Mouse (Mus musculus) gastrocnemius, adult 2 months (tissue): ENCODE data around the gene Polr2f. TPM values are rescaled to one million over a fixed set of nuclear protein-coding genes. Genes with fewer than 3 reads are reported as not detected.
A peak's percentile ranks its signal among the peaks of the same experiment; 100 is the strongest.

Source experiments
- DNase-seq: peaks from one replicate; pipeline ENCODE4 v3.0.0; 2022
- H3K27ac ChIP-seq: fragments of 200-600 bp; 2 replicates; pipeline ENCODE4 v1.8.1; 2022; ENCODE audit warnings: mild to moderate bottlenecking
- H3K4me3 ChIP-seq: fragments of 200-600 bp; 2 replicates; pipeline ENCODE4 v1.8.1; 2022; ENCODE audit warnings: mild to moderate bottlenecking, moderate library complexity
- CTCF ChIP-seq: fragments of 200-600 bp; IDR thresholded peaks from 2 replicates; pipeline ENCODE4 v1.8.1; 2022; ENCODE audit warnings: antibody characterized with exemption, mild to moderate bottlenecking, moderate library complexity
- intact Hi-C: fragments of 180-260 bp; cut with DNase I; formaldehyde crosslinking; loops from one replicate; pipeline ENCODE4 v1.15.1; 2025
- total RNA-seq, 2 experiments: library from RNA; stranded (reverse); gene quantifications; 2 replicates each; pipeline ENCODE4 v1.2.3; 2021

The Polr2f gene
- total RNA-seq, 2 experiments from 2014 or later = 61.0 to 87.7 TPM

DNA sequence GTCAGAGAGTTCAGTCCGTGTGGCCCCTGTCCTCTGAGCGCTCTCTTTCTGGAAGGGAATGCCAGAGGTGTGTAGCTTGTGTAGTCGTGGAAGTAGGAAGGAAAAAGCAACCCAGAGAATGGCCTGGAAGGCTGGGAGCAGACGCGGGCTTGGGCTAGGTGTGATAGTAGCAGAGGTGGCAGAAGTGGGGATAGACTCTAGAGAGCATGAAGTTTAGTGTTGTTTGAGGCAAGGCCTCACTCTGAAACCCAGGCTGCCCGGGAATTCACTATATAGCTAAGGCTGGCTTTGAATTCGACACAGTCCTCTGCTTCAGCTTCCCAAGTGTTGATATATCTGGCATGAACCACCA lies 733 bp downstream of the Polr2f start:
- intact Hi-C loops = no loop called here
- peak overlapping the region; percentile 88 for H3K27ac ChIP-seq
- no peak for DNase-seq
- TF ChIP-seq CTCF = no peak
- peak overlapping the region; percentile 81 for H3K4me3 ChIP-seq

GRCm38 (mm10) chr15:79143316-79143715 lies 2.5 kb downstream of the Polr2f start:
- intact Hi-C loops = no loop called here
- Histone ChIP-seq H3K4me3 (no peak overlapping the region), H3K27ac (no peak overlapping the region)
- no peak for TF ChIP-seq CTCF
- DNase-seq = no peak

GRCm38 (mm10) chr15:79144021-79144420 lies 3.2 kb downstream of the Polr2f start:
- DNase-seq = no peak
- Histone ChIP-seq H3K27ac (no peak overlapping the region), H3K4me3 (no peak overlapping the region)
- intact Hi-C loops = no loop called here
- TF ChIP-seq CTCF = no peak

DNA sequence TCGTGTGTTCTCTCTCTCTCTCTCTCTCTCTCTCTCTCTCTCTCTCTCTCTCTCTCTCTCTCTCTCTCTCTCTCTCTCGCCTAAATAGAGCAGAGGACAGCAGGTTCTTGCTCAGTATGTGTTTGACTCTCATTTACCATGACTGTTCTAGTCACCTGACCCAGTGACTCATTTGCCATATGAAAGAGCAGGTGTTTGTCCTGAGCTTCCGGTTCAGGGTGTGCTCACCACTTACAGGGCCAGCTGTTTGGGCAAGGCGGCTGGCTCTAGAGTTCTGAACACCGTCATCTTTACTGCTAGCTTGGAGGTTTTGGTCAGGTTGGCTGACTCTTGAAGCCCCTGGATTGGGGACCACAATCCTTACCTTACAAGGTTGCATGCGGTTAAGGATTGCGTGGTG lies 4.7 kb downstream of the Polr2f start:
- DNase-seq = no peak
- intact Hi-C loops = no loop called here
- H3K4me3 ChIP-seq = no peak overlapping the region
- no peak overlapping the region for H3K27ac ChIP-seq
- no peak for TF ChIP-seq CTCF

DNA sequence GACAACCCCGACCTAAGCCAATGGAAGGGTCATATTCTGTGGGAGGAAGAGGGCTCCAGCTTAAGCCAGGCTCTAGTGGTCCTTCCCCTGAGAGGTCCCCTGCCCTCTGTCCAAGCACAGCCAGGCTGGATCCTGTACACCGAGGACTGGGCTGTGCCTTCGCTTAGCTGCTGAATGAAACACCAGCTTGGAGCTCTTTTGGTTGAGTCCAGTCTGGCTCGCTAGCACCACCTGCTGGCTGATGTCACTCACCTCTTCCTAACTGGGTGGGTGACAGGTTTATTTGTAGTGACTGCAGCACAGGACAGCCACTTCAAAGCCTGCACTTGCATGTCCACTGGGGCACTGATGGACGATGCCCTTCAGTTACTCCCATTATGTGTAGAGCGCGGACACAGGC lies 7.7 kb downstream of the Polr2f start:
- peak; percentile 90 for DNase-seq
- no peak overlapping the region for H3K4me3 ChIP-seq
- intact Hi-C loops = loop anchor here (2.0 kb wide), 3 partner anchors 22 to 110 kb away; no protein-coding TSS in a partner anchor
- no peak overlapping the region for H3K27ac ChIP-seq
- TF ChIP-seq CTCF = peak; percentile 94

- TF ChIP-seq CTCF = no peak
- Histone ChIP-seq H3K27ac (0 out of 2 replicates have a peak overlapping the region, but pooled peaks have one; percentile 16), H3K4me3 (no peak overlapping the region)
- intact Hi-C loops = no loop called here
- DNase-seq = no peak
Measured at GRCm38 (mm10) chr15:79151881-79152280, 11.1 kb downstream of the Polr2f start.

DNA sequence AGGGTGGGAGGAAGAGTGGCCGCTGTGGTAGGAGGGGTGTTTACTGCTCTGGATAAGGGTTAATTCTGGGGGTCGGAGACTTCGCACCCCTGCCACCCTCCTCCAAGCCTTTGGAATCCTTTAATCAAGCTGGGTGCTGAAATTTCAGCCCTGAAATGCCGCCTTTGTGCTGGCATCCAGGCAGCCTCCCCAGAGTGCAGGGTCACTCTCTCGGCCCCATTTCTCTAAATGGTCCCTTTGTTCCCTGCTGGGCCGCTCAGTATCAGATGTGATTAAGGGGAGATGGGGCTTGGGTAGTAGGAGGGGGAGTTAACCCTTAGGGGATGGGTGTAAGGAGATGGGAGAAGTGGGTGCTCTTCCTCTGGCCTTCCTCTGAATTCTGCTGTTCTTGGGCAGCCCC lies 11.9 kb downstream of the Polr2f start:
- intact Hi-C loops = no loop called here
- Histone ChIP-seq H3K4me3 (no peak overlapping the region), H3K27ac (0 out of 2 replicates have a peak overlapping the region, but pooled peaks have one; percentile 16)
- TF ChIP-seq CTCF = no peak
- DNase-seq = no peak

DNA sequence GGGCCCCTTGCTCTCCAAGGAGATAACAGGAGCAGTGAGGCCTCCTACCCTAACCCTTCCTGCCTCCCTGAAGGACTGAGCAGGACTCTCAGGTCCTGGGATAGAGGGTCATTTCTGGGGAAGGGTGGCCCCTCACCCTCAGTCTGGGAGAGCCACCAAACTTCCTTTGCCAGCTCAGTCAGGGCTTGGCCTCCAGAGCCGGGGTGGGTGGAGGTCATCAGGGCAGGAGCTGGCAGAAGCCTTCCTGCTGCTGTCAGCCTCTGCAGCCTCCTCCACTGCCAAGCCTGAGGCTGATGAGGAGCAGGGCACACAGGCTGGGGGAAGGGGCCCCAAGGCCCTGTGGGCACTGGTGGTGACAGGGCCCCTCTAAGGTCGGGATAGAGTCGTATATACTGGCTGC lies 14.8 kb downstream of the Polr2f start:
- no peak for DNase-seq
- no peak overlapping the region for H3K27ac ChIP-seq
- no peak for TF ChIP-seq CTCF
- intact Hi-C loops = no loop called here
- H3K4me3 ChIP-seq = no peak overlapping the region

DNA sequence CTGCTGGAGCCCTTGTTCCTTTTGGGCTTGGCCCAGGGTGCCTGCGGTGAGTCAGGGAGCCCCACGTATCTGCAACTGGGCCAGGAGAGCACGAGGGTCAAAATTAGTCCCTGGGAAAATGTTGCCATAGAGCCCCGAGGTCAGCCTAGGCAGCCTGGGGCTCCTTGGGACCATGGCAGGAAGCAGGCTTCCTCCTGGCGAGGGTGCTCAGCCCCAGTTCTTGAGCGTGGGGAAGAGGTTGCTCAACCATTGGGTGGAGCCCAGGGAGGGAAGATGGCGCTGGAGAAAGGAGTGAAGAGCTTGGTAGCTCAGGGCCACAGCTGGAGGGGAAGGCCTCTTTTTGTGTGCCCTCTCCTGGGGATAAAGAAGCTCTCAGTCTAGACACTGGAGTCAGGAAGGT lies 21.5 kb downstream of the Polr2f start:
- H3K4me3 ChIP-seq = peak overlapping the region; percentile 51
- no peak overlapping the region for H3K27ac ChIP-seq
- peak; percentile 30 for DNase-seq
- intact Hi-C loops = no loop called here
- no peak for TF ChIP-seq CTCF

GRCm38 (mm10) chr15:79162822-79163221 lies 22.0 kb downstream of the Polr2f start:
- intact Hi-C loops = no loop called here
- TF ChIP-seq CTCF = peak; percentile 25; the same call in 1 of the 2 replicates
- Histone ChIP-seq H3K4me3 (peak overlapping the region; percentile 51), H3K27ac (peak overlapping the region; percentile 16; the same call in 1 of the 2 replicates)
- peak; percentile 26 for DNase-seq

- DNase-seq = no peak
- intact Hi-C loops = no loop called here
- H3K27ac ChIP-seq = no peak overlapping the region
- peak overlapping the region; percentile 51 for H3K4me3 ChIP-seq
- TF ChIP-seq CTCF = no peak
Measured at GRCm38 (mm10) chr15:79164251-79164650, 23.4 kb downstream of the Polr2f start.

DNA sequence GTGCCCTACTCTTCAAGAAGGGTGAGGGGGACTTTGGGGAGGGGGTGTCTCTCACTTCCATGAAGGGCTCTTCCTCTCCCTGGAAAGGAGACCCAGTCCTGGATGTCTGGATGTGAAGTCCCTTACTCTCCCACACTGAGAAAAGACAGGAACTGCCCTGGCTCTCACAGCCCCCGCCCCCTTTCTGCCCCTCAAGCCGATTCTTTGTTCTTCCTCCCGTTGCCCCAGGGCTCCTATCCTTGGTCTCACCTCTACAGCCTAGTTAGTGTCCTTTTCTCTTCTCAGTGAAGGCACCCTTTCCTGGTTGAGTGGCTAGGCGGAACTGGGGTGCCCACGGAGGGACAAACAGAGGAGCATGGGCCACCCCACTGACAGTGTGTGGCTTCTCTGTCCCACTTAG lies 24.3 kb downstream of the Polr2f start, which contains the start of gene Sox10:
Sox10 (minus strand) TSS at position 101 of the 400 bp plus-strand sequence.
- TF ChIP-seq CTCF = no peak
- Histone ChIP-seq H3K27ac (0 out of 2 replicates have a peak within 1 kb of the TSS, but pooled peaks have one; percentile 31), H3K4me3 (peak within 1 kb of the TSS; percentile 51)
- intact Hi-C loops = no loop called here
- no peak for DNase-seq

- no peak for TF ChIP-seq CTCF
- intact Hi-C loops = no loop called here
- H3K27ac ChIP-seq = no peak overlapping the region
- no peak for DNase-seq
- H3K4me3 ChIP-seq = no peak overlapping the region
Measured at GRCm38 (mm10) chr15:79166712-79167111, 25.9 kb downstream of the Polr2f start.

- intact Hi-C loops = no loop called here
- no peak overlapping the region for H3K4me3 ChIP-seq
- H3K27ac ChIP-seq = no peak overlapping the region; the same call in 1 of the 2 replicates
- DNase-seq = no peak
- TF ChIP-seq CTCF = no peak
Measured at GRCm38 (mm10) chr15:79176905-79177304, 36.1 kb downstream of the Polr2f start.
